Mouse (Mus musculus): ENCODE data around the gene Gm21497. TPM values are rescaled to one million over a fixed set of nuclear protein-coding genes. Genes with fewer than 3 reads are reported as not detected.
"Not testable (repeated sequence)": the region's sequence is repeated elsewhere in the genome, so short reads cannot be mapped to it uniquely, and the experiment has no call there.

The Gm21497 gene
- polyA plus RNA-seq (2015; fragmentation: Nextera tagmentation; extraction: Ambion mirVana), result not detected in 2 replicates

DNA sequence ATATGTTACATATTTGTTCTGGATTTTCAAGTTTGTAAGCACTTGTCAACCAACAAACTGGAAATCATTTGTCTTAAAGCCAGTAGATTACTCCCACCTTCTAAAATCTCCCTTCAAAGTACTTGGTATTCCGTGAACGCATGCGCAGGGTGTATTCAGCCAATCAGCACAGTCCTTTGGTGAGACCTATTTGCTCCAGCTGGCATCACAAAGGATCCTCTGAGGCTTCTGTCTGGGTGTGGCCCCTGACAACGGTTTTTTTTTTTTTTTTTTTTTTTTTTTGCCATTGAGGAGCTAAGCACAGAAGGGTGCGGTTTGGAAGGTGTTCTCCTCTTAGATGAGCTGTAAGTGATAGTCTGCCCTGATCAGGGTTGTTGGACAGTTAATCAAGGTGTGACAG is at the start of gene Gm21497:
Gene Gm21497, plus strand, starts transcription at position 301 of the 400 bp plus-strand sequence.
- not testable (repeated sequence) for DNase-seq; H3K4me3 ChIP-seq (ENCODE audit: low read depth, low read length); H3K36me3 ChIP-seq (replicated peaks; ENCODE audit: insufficient read depth, low read length); H3K27ac ChIP-seq (ENCODE audit: low read depth); H3K4me1 ChIP-seq (ENCODE audit: insufficient read depth); H3K9ac ChIP-seq (replicated peaks); H3K4me2 ChIP-seq (ENCODE audit: low read depth, low read length); H3K27me3 ChIP-seq (ENCODE audit: insufficient read depth, low read length); H3K9me3 ChIP-seq (ENCODE audit: low read length); ATAC-seq
- no CpG with 5 or more reads among the region's 5 CpGs for WGBS (ENCODE audit: insufficient replicate concordance)

All from liver, postnatal 0 days (tissue).